Mouse (Mus musculus): Measurements from ENCODE around the gene Emp2.
"Not testable (repeated sequence)": the region's sequence is repeated elsewhere in the genome, so short reads cannot be mapped to it uniquely, and the experiment has no call there.

Gene Emp2

GRCm38 (mm10) chr16:10317197-10317544, 3.4 kb upstream of the Emp2 start:
- no peak for DNase-seq (ENCODE audit: low read depth)

GRCm38 (mm10) chr16:10316493-10317196, 2.9 kb upstream of the Emp2 start:
- no peak for DNase-seq (ENCODE audit: low read depth)

- no peak for DNase-seq (ENCODE audit: low read depth)
Measured at GRCm38 (mm10) chr16:10313226-10313625, 542 bp downstream of the Emp2 start.

GRCm38 (mm10) chr16:10311989-10312388, 1.8 kb downstream of the Emp2 start:
- DNase-seq (ENCODE audit: low read depth): no peak

GRCm38 (mm10) chr16:10311086-10311485, 2.7 kb downstream of the Emp2 start:
- no peak for DNase-seq (ENCODE audit: low read depth)

- DNase-seq (ENCODE audit: low read depth): no peak
Measured at GRCm38 (mm10) chr16:10310507-10310906, 3.3 kb downstream of the Emp2 start.

- no peak for DNase-seq (ENCODE audit: low read depth)
Measured at GRCm38 (mm10) chr16:10307351-10307750, 6.4 kb downstream of the Emp2 start.

- no peak for DNase-seq (ENCODE audit: low read depth)
Measured at GRCm38 (mm10) chr16:10306101-10306500, 7.7 kb downstream of the Emp2 start.

- no peak for DNase-seq (ENCODE audit: low read depth)
Measured at GRCm38 (mm10) chr16:10301337-10301736, 12.4 kb downstream of the Emp2 start.

- no peak for DNase-seq (ENCODE audit: low read depth)
Measured at GRCm38 (mm10) chr16:10300231-10301186, 13.3 kb downstream of the Emp2 start.

GRCm38 (mm10) chr16:10299637-10300036, 14.1 kb downstream of the Emp2 start:
- DNase-seq (ENCODE audit: low read depth): no peak

GRCm38 (mm10) chr16:10297696-10298644, 15.8 kb downstream of the Emp2 start:
- DNase-seq (ENCODE audit: low read depth): no peak

GRCm38 (mm10) chr16:10288115-10288514, 25.7 kb downstream of the Emp2 start:
- DNase-seq (ENCODE audit: low read depth): no peak

- peak; percentile 14 for DNase-seq (ENCODE audit: low read depth)
Measured at GRCm38 (mm10) chr16:10286513-10287268, 27.1 kb downstream of the Emp2 start.

GRCm38 (mm10) chr16:10281890-10282289, 31.9 kb downstream of the Emp2 start:
- no peak for DNase-seq (ENCODE audit: low read depth)

- DNase-seq (ENCODE audit: low read depth): peak; percentile 67
Measured at GRCm38 (mm10) chr16:10280286-10280951, 33.3 kb downstream of the Emp2 start.

GRCm38 (mm10) chr16:10276778-10277177, 37.0 kb downstream of the Emp2 start:
- not testable (repeated sequence) for DNase-seq (ENCODE audit: low read depth)

GRCm38 (mm10) chr16:10274465-10274864, 39.3 kb downstream of the Emp2 start:
- no peak for DNase-seq (ENCODE audit: low read depth)

GRCm38 (mm10) chr16:10272256-10272655, 41.5 kb downstream of the Emp2 start:
- DNase-seq (ENCODE audit: low read depth): peak; percentile 34

- no peak for DNase-seq (ENCODE audit: low read depth)
Measured at GRCm38 (mm10) chr16:10253993-10254392, 59.8 kb downstream of the Emp2 start.

- DNase-seq (ENCODE audit: low read depth): no peak
Measured at GRCm38 (mm10) chr16:10236601-10237000, 77.2 kb downstream of the Emp2 start.

Measured in c-Kit-positive CD71-negative TER-119-negative erythroid progenitor cells, embryonic 14.5 days (primary cell).